Mouse (Mus musculus): ENCODE results near the gene Ptprs. TPM values are rescaled to one million over a fixed set of nuclear protein-coding genes. Genes with fewer than 3 reads are reported as not detected.

Ptprs gene
- polyA plus RNA-seq, 1 experiment from 2014 or later: 111 TPM

Small RNA genes within 50 kb of the gene (microRNA-seq; reads per million reads assigned to microRNA genes)
- not detected for gene Mir6977

Other genes with a start within 250 kb of the Ptprs start
- gene Fem1a, start 219.7 kb downstream of the Ptprs start, polyA plus RNA-seq (2014; fragmentation: Nextera tagmentation; extraction: Ambion mirVana): 13.4 and 13.5 TPM in 2 replicates
- gene Ticam1, start 199.7 kb downstream of the Ptprs start, polyA plus RNA-seq (2014; fragmentation: Nextera tagmentation; extraction: Ambion mirVana): 7.0 and 8.1 TPM in 2 replicates
- gene Plin3, start 183.6 kb downstream of the Ptprs start, polyA plus RNA-seq (2014; fragmentation: Nextera tagmentation; extraction: Ambion mirVana): 70.1 and 76.6 TPM in 2 replicates
- gene Arrdc5, start 176.2 kb downstream of the Ptprs start, polyA plus RNA-seq (2014; fragmentation: Nextera tagmentation; extraction: Ambion mirVana): not detected in 2 replicates
- gene Uhrf1, start 173.2 kb downstream of the Ptprs start, polyA plus RNA-seq (2014; fragmentation: Nextera tagmentation; extraction: Ambion mirVana): 77.6 and 85.2 TPM in 2 replicates
- gene Kdm4b, start 150.4 kb downstream of the Ptprs start, polyA plus RNA-seq (2014; fragmentation: Nextera tagmentation; extraction: Ambion mirVana): 28.9 and 34.9 TPM in 2 replicates
- gene Znrf4, start 35.9 kb upstream of the Ptprs start, polyA plus RNA-seq (2014; fragmentation: Nextera tagmentation; extraction: Ambion mirVana): not detected in 2 replicates
- 11.9 and 13.1 TPM in 2 replicates for gene Gm20219, start 77.9 kb upstream of the Ptprs start, polyA plus RNA-seq (2014; fragmentation: Nextera tagmentation; extraction: Ambion mirVana)
- gene Safb2, start 108.1 kb upstream of the Ptprs start, polyA plus RNA-seq (2014; fragmentation: Nextera tagmentation; extraction: Ambion mirVana): 62.8 and 73.5 TPM in 2 replicates
- gene Safb, start 108.3 kb upstream of the Ptprs start, polyA plus RNA-seq (2014; fragmentation: Nextera tagmentation; extraction: Ambion mirVana): 75.4 and 86.5 TPM in 2 replicates
- gene 2410015M20Rik, start 133.3 kb upstream of the Ptprs start, polyA plus RNA-seq (2014; fragmentation: Nextera tagmentation; extraction: Ambion mirVana): 259 and 261 TPM in 2 replicates
- 2,224 and 2,447 TPM in 2 replicates for gene Rpl36, start 136.9 kb upstream of the Ptprs start, polyA plus RNA-seq (2014; fragmentation: Nextera tagmentation; extraction: Ambion mirVana)
- 49.3 and 51.3 TPM in 2 replicates for gene Lonp1, start 150.4 kb upstream of the Ptprs start, polyA plus RNA-seq (2014; fragmentation: Nextera tagmentation; extraction: Ambion mirVana)
- 0.46 and 0.73 TPM in 2 replicates for gene Catsperd, start 151.7 kb upstream of the Ptprs start, polyA plus RNA-seq (2014; fragmentation: Nextera tagmentation; extraction: Ambion mirVana)
- gene Ranbp3, start 196.8 kb upstream of the Ptprs start, polyA plus RNA-seq (2014; fragmentation: Nextera tagmentation; extraction: Ambion mirVana): 86.5 and 94.9 TPM in 2 replicates
- 444 and 502 TPM in 2 replicates for gene Ndufa11, start 241.3 kb upstream of the Ptprs start, polyA plus RNA-seq (2014; fragmentation: Nextera tagmentation; extraction: Ambion mirVana)
- gene Vmac, start 241.5 kb upstream of the Ptprs start, polyA plus RNA-seq (2014; fragmentation: Nextera tagmentation; extraction: Ambion mirVana): 31.3 and 31.7 TPM in 2 replicates